Mouse (Mus musculus) bone marrow, adult 2 months (tissue): ENCODE data around the gene Stn1. TPM values are rescaled to one million over a fixed set of nuclear protein-coding genes. Genes with fewer than 3 reads are reported as not detected.
A peak's percentile ranks its signal among the peaks of the same experiment; 100 is the strongest.

ENCODE experiments used
- H3K27ac ChIP-seq: fragments of 200-500 bp; 2 replicates; pipeline ENCODE4 v1.5.1; 2012; ENCODE audit warnings: low read depth, mild to moderate bottlenecking, control low read depth, inconsistent platforms, low read length; ENCODE audit not compliant: control insufficient read depth, poor library complexity, insufficient read depth
- H3K4me1 ChIP-seq: fragments of 200-500 bp; 2 replicates; pipeline ENCODE4 v1.6.1; 2011; ENCODE audit warnings: low read length; ENCODE audit not compliant: control insufficient read depth, insufficient read depth
- H3K4me3 ChIP-seq: fragments of 200-500 bp; replicated peaks from 2 replicates; pipeline ENCODE3; 2011; ENCODE audit warnings: mild to moderate bottlenecking, low read depth, low read length, control low read depth; ENCODE audit not compliant: control insufficient read depth
- CTCF ChIP-seq: fragments of 200-500 bp; IDR thresholded peaks from 2 replicates; pipeline ENCODE4 v1.5.1; 2011; ENCODE audit warnings: low read length, control low read depth; ENCODE audit not compliant: control insufficient read depth, insufficient read depth
- POLR2A ChIP-seq: fragments of 200-500 bp; IDR thresholded peaks from 2 replicates; pipeline ENCODE4 v1.6.1; 2011; ENCODE audit warnings: low read depth, mild to moderate bottlenecking, control low read depth, low read length, borderline replicate concordance; ENCODE audit not compliant: control insufficient read depth
- WGBS: fragments of 180-500 bp; shearing (Covaris S2); methylation state at CpG from one replicate; pipeline ENCODE4 v1.1.7; 2018; 5-methylcytosine and 5-hydroxymethylcytosine counted together
- polyA plus RNA-seq: library from polyadenylated mRNA; stranded (reverse); fragments of >200 nt; gene quantifications from 2 replicates; pipeline ENCODE4 v1.2.4, GENCODE M21; 2011; ENCODE audit warnings: low replicate concordance; ENCODE audit not compliant: missing spikeins, insufficient read depth, insufficient read length

Gene Stn1
- polyA plus RNA-seq, 1 experiment: 19.1 TPM

DNA sequence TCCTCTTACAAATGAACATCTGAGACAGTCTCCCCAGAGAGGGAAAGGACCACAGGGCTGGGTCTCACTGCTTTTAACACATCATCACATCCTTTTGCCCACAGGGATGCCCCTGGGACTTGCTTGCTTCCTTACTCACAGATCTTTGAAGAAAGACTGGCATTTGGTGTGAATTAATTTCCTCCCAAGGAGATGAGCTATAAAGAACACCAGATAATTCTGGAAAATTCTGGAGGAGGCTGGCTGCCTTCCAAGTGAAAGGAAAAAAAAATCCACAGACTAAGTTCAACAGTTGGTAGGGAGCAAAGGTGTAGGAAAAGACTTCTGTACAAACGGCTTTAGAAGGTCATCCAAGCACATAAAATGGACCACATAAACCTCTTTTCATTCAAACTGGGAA is 3.2 kb downstream of the Stn1 start:
- 76% methylated on average over 1 of the region's 1 CpGs for WGBS

GRCm38 (mm10) chr19:47532449-47532848 is 4.9 kb downstream of the Stn1 start:
- Histone ChIP-seq H3K27ac (no peak overlapping the region), H3K4me3 (no peak overlapping the region), H3K4me1 (peaks cover 5% of the 10 kb centered on the region)
- TF ChIP-seq CTCF (peak; percentile 50), POLR2A (no peak)
- 86% methylated on average over 3 of the region's 3 CpGs for WGBS

More for the DNA sequence above, 3.2 kb downstream of the Stn1 start:
- Histone ChIP-seq H3K4me1 (peaks cover 10% of the 10 kb centered on the region), H3K27ac (no peak overlapping the region), H3K4me3 (no peak overlapping the region)
- TF ChIP-seq POLR2A (no peak), CTCF (no peak)

DNA sequence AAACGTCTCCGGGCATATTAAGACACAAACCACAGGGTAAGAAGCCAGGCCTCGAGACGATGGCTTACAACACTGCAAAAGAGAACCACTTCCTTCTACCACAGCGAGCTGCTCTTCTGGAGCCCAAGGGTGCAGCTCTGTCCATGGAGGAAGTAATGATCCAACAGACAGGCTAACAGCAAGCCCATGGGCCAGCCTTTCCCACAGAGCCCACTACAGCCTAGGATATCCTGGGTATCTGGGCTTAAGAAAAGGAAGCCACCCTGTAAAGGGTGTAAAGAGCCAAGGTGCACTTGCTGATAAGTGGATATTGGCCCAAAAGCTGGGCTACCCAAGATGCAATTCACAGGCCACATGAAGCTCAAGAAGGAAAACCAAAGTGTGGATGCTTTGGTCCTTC is 6.0 kb downstream of the Stn1 start:
- no peak for TF ChIP-seq POLR2A
- no peak for TF ChIP-seq CTCF
- Histone ChIP-seq H3K27ac (peak overlapping the region; percentile 81), H3K4me1 (peaks cover 6% of the 10 kb centered on the region), H3K4me3 (no peak overlapping the region)
- 4% methylated on average over 5 of the region's 5 CpGs for WGBS

- peak; percentile 11; the same call in 1 of the 2 replicates for TF ChIP-seq CTCF
- no peak for TF ChIP-seq POLR2A
- peak overlapping the region; percentile 3 for H3K27ac ChIP-seq
- H3K4me1 ChIP-seq: peaks cover 6% of the 10 kb centered on the region; the same call in 1 of the 2 replicates
- WGBS: 45% methylated on average over 21 of the region's 21 CpGs
- H3K4me3 ChIP-seq: no peak overlapping the region
Observed at GRCm38 (mm10) chr19:47526239-47526986, 10.9 kb downstream of the Stn1 start.

DNA sequence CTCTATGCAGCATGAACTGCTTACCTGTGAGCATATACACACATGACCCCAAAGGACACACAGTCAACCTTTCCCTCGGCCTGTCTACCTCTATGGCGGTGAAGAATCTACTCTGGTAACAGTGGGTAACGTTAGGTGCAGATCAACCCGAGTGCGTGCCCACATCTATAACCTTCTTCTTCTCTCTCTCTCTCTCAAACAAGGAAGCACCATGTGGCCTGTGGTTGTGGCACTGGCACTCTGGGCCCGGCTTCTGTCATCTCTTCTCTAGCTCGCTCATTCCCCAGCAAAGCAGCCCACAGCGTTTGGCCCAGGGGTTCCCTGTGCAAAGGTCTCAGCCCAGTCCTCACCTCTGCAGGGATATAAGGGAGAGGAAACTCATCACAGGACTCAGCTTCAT is 12.4 kb downstream of the Stn1 start:
- no peak overlapping the region for H3K27ac ChIP-seq
- 52% methylated on average over 8 of the region's 8 CpGs for WGBS
- no peak for TF ChIP-seq POLR2A
- no peak overlapping the region for H3K4me3 ChIP-seq
- peaks cover 1% of the 10 kb centered on the region; the same call in 1 of the 2 replicates for H3K4me1 ChIP-seq

- H3K4me1 ChIP-seq: peaks cover 7% of the 10 kb centered on the region
- 89% methylated on average over 5 of the region's 5 CpGs for WGBS
- TF ChIP-seq POLR2A: no peak
- no peak for TF ChIP-seq CTCF
- H3K4me3 ChIP-seq: no peak overlapping the region
- no peak overlapping the region for H3K27ac ChIP-seq
Observed at GRCm38 (mm10) chr19:47521403-47521802, 15.9 kb downstream of the Stn1 start.

DNA sequence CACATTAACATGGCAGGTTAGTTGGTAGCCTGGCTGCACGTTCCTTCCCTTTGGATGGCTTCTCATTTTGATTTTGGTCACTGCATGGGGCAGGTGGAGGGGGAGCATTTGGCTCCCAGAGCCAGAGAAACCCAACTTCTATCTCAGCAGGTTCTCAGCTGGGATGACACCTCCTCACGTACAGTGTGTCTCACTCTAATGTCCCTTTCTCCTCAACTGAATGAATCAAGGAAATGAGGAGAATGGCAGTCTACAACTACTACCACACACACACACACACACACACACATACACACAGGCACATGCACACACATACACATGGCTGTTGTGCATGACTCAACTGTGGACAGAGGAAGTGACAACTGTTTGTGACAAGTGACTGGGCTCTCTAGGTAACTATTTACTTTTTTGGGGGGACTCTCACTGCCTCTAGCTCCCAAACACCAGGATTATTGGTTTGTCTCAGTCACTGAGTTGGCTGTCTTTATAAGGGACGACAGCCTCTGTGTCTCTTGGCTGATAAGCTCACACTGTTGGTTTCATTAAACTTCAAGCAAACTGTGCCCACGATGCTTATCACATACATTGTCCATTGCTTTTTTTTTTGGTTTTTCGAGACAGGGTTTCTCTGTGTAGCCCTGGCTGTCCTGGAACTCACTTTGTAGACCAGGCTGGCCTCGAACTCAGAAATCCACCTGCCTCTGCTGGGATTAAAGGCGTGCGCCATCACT is 18.0 kb downstream of the Stn1 start:
- Histone ChIP-seq H3K4me1 (peaks cover 9% of the 10 kb centered on the region), H3K4me3 (peak overlapping the region; percentile 10), H3K27ac (peak overlapping the region; percentile 76)
- TF ChIP-seq POLR2A: no peak
- no peak for TF ChIP-seq CTCF
- WGBS: 55% methylated on average over 8 of the region's 8 CpGs

GRCm38 (mm10) chr19:47518475-47519162 is 18.7 kb downstream of the Stn1 start:
- Histone ChIP-seq H3K27ac (peak overlapping the region; percentile 76), H3K4me3 (peak overlapping the region; percentile 10), H3K4me1 (peaks cover 9% of the 10 kb centered on the region)
- WGBS: 40% methylated on average over 24 of the region's 24 CpGs
- TF ChIP-seq POLR2A (no peak), CTCF (no peak)
